9 mouse cellular contexts compared by ENCODE assay signal in genomic region chr2:170450933-170451332, GRCm38 (mm10). TPM values are rescaled to one million over a fixed set of nuclear protein-coding genes. Genes with fewer than 3 reads are reported as not detected.
DNase-seq lines count a peak whose midpoint lies in the region; ATAC-seq lines count a peak whose summit lies in the region.
"Had no signal": no experiment of that assay in that cellular context is flagged by ENCODE, and none has a peak within 500 bp of the region (broad histone marks: within the 10 kb centered on the region; RNA-seq: fewer than 3 reads in every experiment).

No protein-coding gene starts in this region.

- H3K27me3 ChIP-seq in forebrain, embryonic 16.5 days (replicated peaks; ENCODE audit: control insufficient read depth, insufficient read depth, low read length): no peaks in the 10 kb centered on the region
- H3K27me3 ChIP-seq in lung, embryonic 16.5 days (ENCODE audit: control insufficient read depth, insufficient read depth, low read depth, low read length): peaks cover 6% of the 10 kb centered on the region

- no peak overlapping the region for H3K27ac ChIP-seq in forebrain, embryonic 16.5 days (ENCODE audit: low read length)
- no peak overlapping the region for H3K27ac ChIP-seq in lung, embryonic 16.5 days (ENCODE audit: low read length)

- H3K9ac ChIP-seq in forebrain, embryonic 16.5 days (replicated peaks; ENCODE audit: low read depth, low read length): no peak overlapping the region
- no peak overlapping the region for H3K9ac ChIP-seq in lung, embryonic 16.5 days (ENCODE audit: low read length)

- H3K9me3 ChIP-seq in forebrain, embryonic 16.5 days (ENCODE audit: control insufficient read depth, low read length): no peaks in the 10 kb centered on the region; the same call in 1 of the 2 replicates
- H3K9me3 ChIP-seq in lung, embryonic 16.5 days (ENCODE audit: control insufficient read depth, low read length): no peaks in the 10 kb centered on the region

- no peak overlapping the region for H3K4me2 ChIP-seq in forebrain, embryonic 16.5 days (ENCODE audit: low read length)
- H3K4me2 ChIP-seq in lung, embryonic 16.5 days (ENCODE audit: low read depth, low read length): peak overlapping the region; percentile 32

- peak; percentile 75 for ATAC-seq in forebrain, embryonic 16.5 days
- ATAC-seq in lung, embryonic 16.5 days (ENCODE audit: low read depth): peak; percentile 64

- 8% methylated on average over 9 of the region's 9 CpGs for WGBS in forebrain, embryonic 16.5 days
- 3% methylated on average over 9 of the region's 9 CpGs for WGBS in lung, embryonic 16.5 days

- peaks cover 4% of the 10 kb centered on the region; the same call in 1 of the 2 replicates for H3K4me1 ChIP-seq in forebrain, embryonic 16.5 days (replicated peaks; ENCODE audit: control insufficient read depth, insufficient read depth, low read length)
- peaks cover 6% of the 10 kb centered on the region for H3K4me1 ChIP-seq in lung, embryonic 16.5 days (replicated peaks; ENCODE audit: control insufficient read depth, insufficient read depth, low read length)

- DNase-seq in ES-CJ7 (ENCODE audit: low read depth, low spot score): peak; percentile 77
- peak; percentile 29 for DNase-seq in cerebellum, adult 11 months
- DNase-seq in heart, postnatal 36 days: peak; percentile 80 to 86
- peak; percentile 59 for DNase-seq in layer of hippocampus, adult 9-10 months (ENCODE audit: low spot score)
- peak; percentile 77 for DNase-seq in ovary, postnatal 36 days (ENCODE audit: low spot score)
- peak; percentile 65 for DNase-seq in thymus, postnatal 14 days

- intact Hi-C loops in heart, postnatal 36 days (cut with DNase I): loop anchor here (1.0 kb wide), 1 partner anchor 57 kb away; no protein-coding TSS in a partner anchor

- no peak overlapping the region for H3K4me3 ChIP-seq in forebrain, embryonic 16.5 days (replicated peaks; ENCODE audit: low read length)
- no peak overlapping the region for H3K4me3 ChIP-seq in lung, embryonic 16.5 days (ENCODE audit: low read length)

- H3K36me3 ChIP-seq in forebrain, embryonic 16.5 days (ENCODE audit: control insufficient read depth, insufficient read depth): no peaks in the 10 kb centered on the region
- no peaks in the 10 kb centered on the region for H3K36me3 ChIP-seq in lung, embryonic 16.5 days (ENCODE audit: control insufficient read depth, insufficient read depth, low read length)

RNA-seq across cellular contexts. Expression of gene Bcas1, which starts 23.3 kb away (rescaled TPM):
- 1.9 TPM in 2 replicates for polyA plus RNA-seq in forebrain, embryonic 16.5 days (2015; fragmentation: Nextera tagmentation; extraction: Ambion mirVana)
- not detected for total RNA-seq in heart, postnatal 36 days (2021)
- 3.7 and 5.4 TPM in 2 replicates for polyA plus RNA-seq in lung, embryonic 16.5 days (2015; fragmentation: Nextera tagmentation; extraction: Ambion mirVana)

RNA-seq across cellular contexts. Expression of gene Pfdn4, which starts 45.3 kb away (rescaled TPM):
- 116 and 120 TPM in 2 replicates for polyA plus RNA-seq in forebrain, embryonic 16.5 days (2015; fragmentation: Nextera tagmentation; extraction: Ambion mirVana)
- total RNA-seq in heart, postnatal 36 days (2021): 10 to 100 TPM; 11.1 to 12.4 TPM
- 69.2 and 77.2 TPM in 2 replicates for polyA plus RNA-seq in lung, embryonic 16.5 days (2015; fragmentation: Nextera tagmentation; extraction: Ambion mirVana)

RNA-seq across cellular contexts. Expression of gene Cyp24a1, which starts 46.0 kb away (rescaled TPM):
- polyA plus RNA-seq in forebrain, embryonic 16.5 days (2015; fragmentation: Nextera tagmentation; extraction: Ambion mirVana): 0.11 TPM in 1 of 2 replicates, not detected in the other
- total RNA-seq in heart, postnatal 36 days (2021): not detected
- not detected in 2 replicates for polyA plus RNA-seq in lung, embryonic 16.5 days (2015; fragmentation: Nextera tagmentation; extraction: Ambion mirVana)
- total RNA-seq: left cerebral cortex, adult 8-10 months had no signal

Comparison
In these comparisons a context has a peak if more than half of its experiments do, and no peak if none do; other contexts are left out.
1. DNase-seq: peak in every context shown above with its lines; median percentile 83 in heart, postnatal 36 days; 77 in ES-CJ7; 77 in ovary, postnatal 36 days; 65 in thymus, postnatal 14 days; 59 in layer of hippocampus, adult 9-10 months; 29 in cerebellum, adult 11 months.